Mouse (Mus musculus) left cerebral cortex, adult 18-20 months (tissue): ENCODE results near the gene Zbtb7b. TPM values are rescaled to one million over a fixed set of nuclear protein-coding genes. Genes with fewer than 3 reads are reported as not detected.

ENCODE experiments used
- DNase-seq, 2 experiments: peaks; one replicate each; pipeline ENCODE4 v3.0.0; 2021 to 2022; ENCODE audit warnings: low spot score in 2 of 2, mixed read lengths in 1 of 2
- total RNA-seq, 2 experiments: library from RNA; stranded (reverse); gene quantifications; 2 replicates each; pipeline ENCODE4 v1.2.3; 2021

The Zbtb7b gene
- total RNA-seq, 2 experiments from 2014 or later, result 13.6 to 15.5 TPM

- peak in 1 of 2 experiments; percentile 30 for DNase-seq
Observed at GRCm38 (mm10) chr3:89418861-89419250, 24.3 kb upstream of the Zbtb7b start.

- peak; percentile 84 to 94 for DNase-seq
Observed at GRCm38 (mm10) chr3:89418170-89418860, 23.7 kb upstream of the Zbtb7b start, which contains the start of the genes Cks1b and Shc1. Gene Cks1b, minus strand, starts transcription at chr3:89418383. Gene Shc1, plus strand, starts transcription at chr3:89418443.

GRCm38 (mm10) chr3:89417840-89418169, 23.2 kb upstream of the Zbtb7b start:
- no peak for DNase-seq

GRCm38 (mm10) chr3:89417131-89417530, 22.6 kb upstream of the Zbtb7b start:
- no peak for DNase-seq

GRCm38 (mm10) chr3:89416158-89416557, 21.6 kb upstream of the Zbtb7b start:
- DNase-seq, result no peak

- peak; percentile 98 to 99 for DNase-seq
Observed at GRCm38 (mm10) chr3:89411490-89412393, 17.2 kb upstream of the Zbtb7b start, which contains the start of gene Flad1. Gene Flad1, minus strand, starts transcription at chr3:89411870.

- DNase-seq, result no peak
Observed at GRCm38 (mm10) chr3:89410864-89411263, 16.3 kb upstream of the Zbtb7b start.

- DNase-seq, result no peak
Observed at GRCm38 (mm10) chr3:89409701-89410100, 15.1 kb upstream of the Zbtb7b start.

GRCm38 (mm10) chr3:89408448-89408847, 13.9 kb upstream of the Zbtb7b start:
- no peak for DNase-seq

- no peak for DNase-seq
Observed at GRCm38 (mm10) chr3:89406887-89407286, 12.3 kb upstream of the Zbtb7b start.

GRCm38 (mm10) chr3:89402693-89403092, 8.1 kb upstream of the Zbtb7b start, which contains the start of gene Lenep:
Gene Lenep, minus strand, starts transcription at chr3:89402793.
- DNase-seq, result no peak

- no peak for DNase-seq
Observed at GRCm38 (mm10) chr3:89401329-89401728, 6.8 kb upstream of the Zbtb7b start.

- DNase-seq, result no peak
Observed at GRCm38 (mm10) chr3:89396654-89397005, 2.1 kb upstream of the Zbtb7b start.

GRCm38 (mm10) chr3:89395806-89396653, 1.5 kb upstream of the Zbtb7b start:
- peak in 1 of 2 experiments; percentile 57 for DNase-seq

- DNase-seq, result no peak
Observed at GRCm38 (mm10) chr3:89395419-89395805, 836 bp upstream of the Zbtb7b start.

GRCm38 (mm10) chr3:89394894-89395256, 299 bp upstream of the Zbtb7b start:
- peak in 1 of 2 experiments; percentile 53 for DNase-seq

- peak; percentile 96 for DNase-seq
Observed at GRCm38 (mm10) chr3:89393605-89394004, 971 bp downstream of the Zbtb7b start.

- no peak for DNase-seq
Observed at GRCm38 (mm10) chr3:89392871-89393311, 1.7 kb downstream of the Zbtb7b start.

GRCm38 (mm10) chr3:89391663-89392511, 2.7 kb downstream of the Zbtb7b start:
- no peak for DNase-seq
